Mouse (Mus musculus) CH12.LX (cell line): ENCODE data around the gene Anapc7.

Experiments used
- BHLHE40 ChIP-seq: IDR thresholded peaks from 2 replicates; pipeline ENCODE4 v1.6.1; 2011; ENCODE audit warnings: mild to moderate bottlenecking, low read depth, low read length, improper control_type of control experiment
- CHD2 ChIP-seq: IDR thresholded peaks from 2 replicates; pipeline ENCODE4 v1.6.1; 2011; ENCODE audit warnings: low read length, improper control_type of control experiment
- CTCF ChIP-seq, 2 experiments: IDR thresholded peaks in 1 of 2; conservative IDR thresholded peaks in 1 of 2; 2 replicates each; pipeline ENCODE4 v1.5.1; 2011 to 2012; ENCODE audit warnings: low read depth in 2 of 2, low read length in 2 of 2, improper control_type of control experiment in 1 of 2, inconsistent platforms in 1 of 2, mild to moderate bottlenecking in 1 of 2, moderate library complexity in 1 of 2
- E2F4 ChIP-seq: IDR thresholded peaks from 2 replicates; pipeline ENCODE4 v1.6.1; 2011; ENCODE audit warnings: low read depth, low read length, improper control_type of control experiment; ENCODE audit not compliant: insufficient replicate concordance
- ELF1 ChIP-seq: IDR thresholded peaks from 2 replicates; pipeline ENCODE4 v1.6.1; 2014; ENCODE audit warnings: low read depth, mild to moderate bottlenecking, inconsistent platforms, low read length, improper control_type of control experiment
- MYC ChIP-seq: IDR thresholded peaks from 2 replicates; pipeline ENCODE4 v1.6.1; 2011; ENCODE audit warnings: low read depth, mild to moderate bottlenecking, improper control_type of control experiment, low read length
- PAX5 ChIP-seq: IDR thresholded peaks from 2 replicates; pipeline ENCODE4 v1.6.1; 2012; ENCODE audit warnings: low read length, inconsistent platforms, mixed read lengths
- POLR2A ChIP-seq: IDR thresholded peaks from 2 replicates; pipeline ENCODE4 v1.6.1; 2011; ENCODE audit warnings: low read depth, mild to moderate bottlenecking, improper control_type of control experiment, low read length
- RCOR1 ChIP-seq: conservative IDR thresholded peaks from 2 replicates; pipeline ENCODE4 v1.6.1; 2012; ENCODE audit warnings: low read depth, mild to moderate bottlenecking, inconsistent platforms, low read length, improper control_type of control experiment
- TBP ChIP-seq: conservative IDR thresholded peaks from 2 replicates; pipeline ENCODE4 v1.6.1; 2011; ENCODE audit warnings: low read depth, low read length, improper control_type of control experiment
- UBTF ChIP-seq: IDR thresholded peaks from 2 replicates; pipeline ENCODE4 v1.6.1; 2012; ENCODE audit warnings: low read depth, mild to moderate bottlenecking, inconsistent platforms, low read length, improper control_type of control experiment, moderate library complexity
- ZC3H11A ChIP-seq: IDR thresholded peaks from 2 replicates; pipeline ENCODE4 v1.6.1; 2012; ENCODE audit warnings: low read depth, mild to moderate bottlenecking, inconsistent platforms, low read length, improper control_type of control experiment

- TF ChIP-seq CTCF (conservative IDR thresholded peaks at IDR 0.05 in 1 of 2, IDR thresholded peaks at IDR 0.05 in 1 of 2; ENCODE audit: low read depth in 2 of 2, low read length in 2 of 2) (no peak), UBTF (no peak), BHLHE40 (no peak), ZC3H11A (no peak), POLR2A (no peak), ELF1 (no peak), TBP (no peak), CHD2 (no peak), PAX5 (no peak), RCOR1 (no peak), MYC (no peak), E2F4 (no peak)
Observed at GRCm38 (mm10) chr5:122414351-122414750, 7.1 kb upstream of the Anapc7 start.
